Mouse (Mus musculus): ENCODE data around the gene Commd1. TPM values are rescaled to one million over a fixed set of nuclear protein-coding genes. Genes with fewer than 3 reads are reported as not detected.

The Commd1 gene
- total RNA-seq (2021) = 100 to 1,000 TPM; 179 to 180 TPM

GRCm38 (mm10) chr11:22981984-22982757 lies at the start of gene Commd1, which contains the start of gene Gm28048:
Gene Commd1, minus strand, starts transcription at chr11:22982382.
Gene Gm28048, minus strand, starts transcription at chr11:22982090.
- intact Hi-C loops (cut with DNase I) = loop anchor here (5.0 to 10.0 kb wide), 2 partner anchors 467 to 695 kb away; partner anchors contain the start of gene Tmem17
- peak; percentile 98 for DNase-seq

DNA sequence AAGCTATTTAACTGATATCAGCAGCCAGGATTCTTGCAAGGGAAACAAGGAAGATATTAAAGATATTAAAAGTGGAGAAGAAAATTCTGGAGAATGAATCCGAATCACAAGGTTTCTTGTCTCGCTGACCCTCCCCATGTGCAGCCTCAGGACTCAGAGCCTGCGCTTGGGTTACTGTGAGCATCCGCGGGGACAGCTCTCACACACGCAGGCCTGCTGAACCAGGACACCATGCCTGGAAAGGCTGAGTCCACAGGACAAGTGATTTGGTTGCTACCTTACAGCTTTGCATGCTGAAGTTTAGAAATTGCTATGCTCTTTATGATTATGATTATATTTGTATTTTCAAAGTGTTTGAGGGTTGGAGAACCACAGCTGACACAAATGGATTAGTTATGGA lies 47.2 kb upstream of the Commd1 start:
- DNase-seq = no peak
- intact Hi-C loops (cut with DNase I) = no loop called here

DNA sequence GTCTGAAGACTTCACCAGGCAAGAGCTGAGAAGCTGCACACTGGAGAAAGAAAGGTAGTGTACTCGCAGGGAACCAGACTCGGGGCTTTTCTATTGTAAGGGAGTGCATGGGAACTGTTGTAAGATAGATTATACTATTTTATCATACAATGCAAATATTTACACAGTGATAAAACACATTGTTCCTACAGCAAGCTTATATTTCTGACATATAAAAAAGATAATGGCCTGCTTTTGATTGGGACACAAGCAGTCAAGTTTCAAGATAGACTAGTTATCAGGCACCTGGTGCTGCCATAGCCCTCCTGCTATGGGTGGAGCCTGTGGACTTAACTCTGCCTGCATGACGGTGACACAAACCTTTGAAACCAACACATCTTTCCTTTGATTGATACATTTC lies 46.8 kb upstream of the Commd1 start:
- intact Hi-C loops (cut with DNase I) = no loop called here
- no peak for DNase-seq

GRCm38 (mm10) chr11:23024169-23024568 lies 42.0 kb upstream of the Commd1 start:
- intact Hi-C loops (cut with DNase I) = no loop called here
- no peak for DNase-seq

DNA sequence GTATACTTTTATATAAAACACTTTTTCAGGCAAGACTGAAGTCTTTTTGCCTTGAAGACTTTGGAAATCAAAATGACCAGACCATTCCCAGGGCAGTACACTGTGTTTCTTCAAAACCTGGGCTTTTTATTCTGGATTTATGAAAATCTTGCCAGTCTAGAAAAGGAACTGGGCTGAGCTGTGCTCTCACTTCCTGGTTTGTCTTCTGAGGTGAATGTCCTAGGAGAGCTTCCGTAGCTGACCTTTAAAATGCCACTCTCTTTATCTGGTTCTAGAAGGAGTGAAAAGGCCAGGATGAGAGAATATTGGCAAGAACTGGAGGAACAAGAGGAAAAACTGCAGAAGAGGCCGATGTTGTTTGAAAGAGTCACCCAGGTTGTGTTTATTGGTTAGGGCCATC lies 41.0 kb upstream of the Commd1 start:
- intact Hi-C loops (cut with DNase I) = no loop called here
- no peak for DNase-seq

GRCm38 (mm10) chr11:23020841-23021240 lies 38.7 kb upstream of the Commd1 start:
- DNase-seq = no peak

GRCm38 (mm10) chr11:23020116-23020770 lies 38.1 kb upstream of the Commd1 start:
- intact Hi-C loops (cut with DNase I) = no loop called here
- DNase-seq = no peak

More at GRCm38 (mm10) chr11:23020841-23021240, 38.7 kb upstream of the Commd1 start:
- intact Hi-C loops (cut with DNase I) = no loop called here

DNA sequence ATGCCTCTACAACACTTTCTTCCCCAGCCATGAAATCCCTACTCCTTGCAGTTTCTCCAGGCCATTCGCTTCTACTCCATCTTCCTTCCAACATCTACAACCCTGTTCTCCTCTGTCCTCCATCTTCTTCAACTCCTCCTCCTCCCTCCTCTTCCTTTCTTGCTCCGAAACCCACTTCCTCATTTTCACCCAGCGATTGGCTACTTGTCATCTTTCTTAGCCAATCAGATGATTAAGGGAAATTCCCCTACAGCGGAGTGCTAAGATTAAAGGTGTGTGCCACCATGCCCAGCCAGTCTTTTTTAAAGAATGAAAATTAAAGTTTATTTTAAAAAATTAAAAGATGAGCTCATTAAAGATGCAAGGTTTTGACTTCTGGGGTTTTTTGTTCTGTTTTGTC lies 35.8 kb upstream of the Commd1 start:
- intact Hi-C loops (cut with DNase I) = loop anchor here (2.0 to 5.0 kb wide), 2 partner anchors 43 to 114 kb away; no protein-coding TSS in a partner anchor
- DNase-seq = no peak

DNA sequence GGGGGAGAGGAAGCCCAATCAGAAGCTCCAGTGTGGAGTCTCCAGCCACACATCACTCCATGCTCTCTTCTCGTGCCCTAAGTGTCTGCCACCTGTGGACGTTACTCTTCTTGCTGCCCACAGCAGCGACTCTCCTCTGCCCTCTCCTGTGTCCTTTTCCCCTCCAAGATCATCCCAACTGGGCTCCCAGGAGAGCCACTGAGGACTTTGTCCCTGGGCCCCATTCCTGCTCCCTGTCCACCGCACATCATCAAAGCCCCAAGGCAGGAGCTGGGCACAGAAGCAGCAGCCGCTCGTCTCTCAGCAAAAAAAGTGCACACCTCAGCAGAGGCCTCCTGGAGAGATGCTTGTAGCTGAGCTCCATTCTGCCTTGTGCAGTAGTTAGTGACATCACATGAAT lies 32.8 kb upstream of the Commd1 start:
- intact Hi-C loops (cut with DNase I) = loop anchor here (5.0 kb wide), 1 partner anchor 117 kb away; no protein-coding TSS in a partner anchor
- no peak for DNase-seq

- DNase-seq = no peak
- intact Hi-C loops (cut with DNase I) = no loop called here
Measured at GRCm38 (mm10) chr11:23013580-23014294, 31.6 kb upstream of the Commd1 start.

DNA sequence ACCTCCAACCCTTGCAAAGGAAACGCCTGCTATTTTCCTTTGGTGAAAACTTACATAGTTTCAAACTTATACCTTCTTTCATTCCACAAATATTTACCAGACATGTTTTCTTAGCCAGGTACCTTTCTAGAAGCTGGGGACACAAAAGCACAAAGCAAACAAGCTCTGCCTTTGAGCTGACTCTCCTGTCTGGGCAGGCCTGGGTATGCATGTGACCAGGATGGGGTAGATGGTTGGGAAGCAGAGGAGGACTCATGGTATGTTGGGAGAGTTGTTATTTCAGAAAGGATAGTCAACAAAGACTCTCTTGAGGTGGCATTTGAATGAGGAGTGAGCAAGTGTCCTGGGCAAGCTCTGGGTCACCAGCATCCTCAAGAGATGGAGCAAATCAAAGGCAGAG lies 30.9 kb upstream of the Commd1 start:
- intact Hi-C loops (cut with DNase I) = no loop called here
- no peak for DNase-seq

DNA sequence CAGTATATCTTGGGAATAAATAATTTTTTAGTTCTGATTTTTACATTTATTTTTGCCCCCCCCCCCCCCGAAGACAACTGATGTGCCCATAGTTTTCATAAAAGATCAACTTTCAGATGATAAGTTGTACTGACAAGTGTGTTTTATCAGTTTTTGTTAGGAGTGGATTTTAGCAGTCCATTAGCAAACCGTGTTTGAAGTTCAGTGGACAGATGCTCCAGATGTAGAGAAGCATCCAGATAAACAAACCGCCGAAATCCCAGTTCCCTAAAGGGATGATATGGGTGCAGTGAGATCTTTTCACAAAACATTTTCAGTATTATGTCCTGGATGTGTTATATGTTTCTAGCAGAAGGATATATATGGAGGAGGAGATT lies 26.6 kb upstream of the Commd1 start:
- intact Hi-C loops (cut with DNase I) = loop anchor here (5.0 kb wide), 2 partner anchors 248 to 263 kb away; partner anchors contain the start of gene Xpo1
- DNase-seq = no peak

GRCm38 (mm10) chr11:23008181-23008823 lies 26.1 kb upstream of the Commd1 start:
- peak; percentile 85 to 87 for DNase-seq
- intact Hi-C loops (cut with DNase I) = loop anchor here (5.0 kb wide), 2 partner anchors 249 to 264 kb away; partner anchors contain the start of gene Xpo1

GRCm38 (mm10) chr11:23007481-23008180 lies 25.4 kb upstream of the Commd1 start, which contains the start of gene Fam161a:
Gene Fam161a, plus strand, starts transcription at chr11:23007531.
- DNase-seq = peak; percentile 92
- intact Hi-C loops (cut with DNase I) = loop anchor here (2.0 to 5.0 kb wide), 3 partner anchors 17 to 265 kb away; partner anchors contain the start of genes Cct4 and Xpo1

DNA sequence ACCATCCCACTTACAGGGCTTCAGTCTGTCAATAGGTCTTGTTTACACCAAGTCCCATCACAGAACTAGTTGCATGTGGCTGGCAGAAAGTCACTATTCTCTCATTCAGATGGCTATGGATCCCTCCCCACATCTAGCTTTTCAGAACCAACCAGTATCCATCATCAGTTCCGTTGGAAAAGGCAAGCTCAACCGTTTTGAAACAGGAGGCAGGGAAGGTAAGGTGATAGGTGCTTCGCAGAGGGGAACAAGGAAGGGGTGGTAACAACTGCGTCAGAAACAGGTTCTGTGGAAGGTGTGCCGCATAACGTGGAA lies 24.9 kb upstream of the Commd1 start:
- intact Hi-C loops (cut with DNase I) = loop anchor here (2.0 to 5.0 kb wide), 3 partner anchors 16 to 265 kb away; partner anchors contain the start of genes Cct4 and Xpo1
- no peak for DNase-seq

GRCm38 (mm10) chr11:23005276-23005675 lies 23.1 kb upstream of the Commd1 start:
- no peak for DNase-seq
- intact Hi-C loops (cut with DNase I) = loop anchor here (5.0 kb wide), 2 partner anchors 252 to 267 kb away; partner anchors contain the start of gene Xpo1

DNA sequence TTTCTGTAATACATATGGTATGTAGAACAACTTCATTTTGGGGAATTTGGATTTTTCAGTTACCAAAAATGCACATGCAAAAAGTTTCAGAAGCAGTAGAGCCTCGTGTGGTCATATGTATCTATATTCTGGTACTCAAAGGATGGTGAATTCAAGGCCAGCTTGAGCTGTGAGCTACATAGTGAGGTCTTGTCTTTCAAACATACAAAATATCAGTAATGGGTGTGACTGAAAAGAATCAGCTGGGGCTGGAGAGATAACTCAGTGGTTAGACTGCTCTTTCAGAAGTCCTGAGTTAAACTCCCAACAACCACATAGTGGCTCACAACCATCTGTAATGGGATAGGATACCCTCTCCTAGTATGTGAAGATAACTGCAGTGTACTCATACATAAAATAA lies 16.1 kb upstream of the Commd1 start:
- DNase-seq = no peak
- intact Hi-C loops (cut with DNase I) = loop anchor here (10.0 kb wide), 2 partner anchors 366 to 496 kb away; partner anchors contain the start of gene Ahsa2

DNA sequence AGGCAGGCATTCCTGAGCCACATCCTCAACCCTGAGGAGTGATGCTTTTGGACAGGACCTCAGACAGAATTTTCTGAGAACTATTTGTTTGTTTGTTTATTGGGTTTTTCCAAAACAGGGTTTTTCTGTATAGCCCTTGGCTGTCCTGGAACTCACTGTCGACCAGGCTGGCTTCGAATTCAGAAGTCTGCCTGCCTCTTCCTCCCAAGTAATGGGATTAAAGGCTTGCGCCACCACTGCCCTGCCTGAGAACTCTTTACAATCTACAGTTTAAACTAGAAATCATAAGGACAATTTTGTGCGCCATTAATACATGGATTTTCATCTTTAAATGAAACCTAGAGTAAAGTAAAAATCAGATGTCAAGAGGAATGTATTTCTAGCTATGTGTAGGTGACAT lies 13.3 kb upstream of the Commd1 start:
- intact Hi-C loops (cut with DNase I) = loop anchor here (10.0 kb wide), 2 partner anchors 369 to 499 kb away; partner anchors contain the start of gene Ahsa2
- no peak for DNase-seq

GRCm38 (mm10) chr11:22994271-22994670 lies 12.1 kb upstream of the Commd1 start:
- intact Hi-C loops (cut with DNase I) = loop anchor here (5.0 to 10.0 kb wide), 3 partner anchors 73 to 501 kb away; partner anchors contain the start of gene Ahsa2
- DNase-seq = no peak

Measured in heart, postnatal 10 days (tissue).